ENCODE assay signal across 9 mouse cellular contexts in genomic region chr12:29526236-29526644, GRCm38 (mm10). TPM values are rescaled to one million over a fixed set of nuclear protein-coding genes. Genes with fewer than 3 reads are reported as not detected.
DNase-seq lines count a peak whose midpoint lies in the region; ATAC-seq and TF ChIP-seq lines count a peak whose summit lies in the region.
"Had no signal": no experiment of that assay in that cellular context is flagged by ENCODE, and none has a peak within 500 bp of the region (broad histone marks: within the 10 kb centered on the region; RNA-seq: fewer than 3 reads in every experiment).

No protein-coding gene starts in this region.

- H3K9me3 ChIP-seq in hindbrain, embryonic 15.5 days, result no peaks in the 10 kb centered on the region
- no peaks in the 10 kb centered on the region for H3K9me3 ChIP-seq in neural tube, embryonic 13.5 days
- H3K9me3 ChIP-seq: limb, embryonic 15.5 days had no signal

- peak overlapping the region; percentile 45 for H3K9ac ChIP-seq in hindbrain, embryonic 15.5 days
- peak overlapping the region; percentile 66 for H3K9ac ChIP-seq in neural tube, embryonic 13.5 days
- H3K9ac ChIP-seq: limb, embryonic 15.5 days had no signal

- ATAC-seq in hindbrain, embryonic 15.5 days (ENCODE audit: low FRiP score, low read depth), result peak; percentile 78
- ATAC-seq in neural tube, embryonic 13.5 days (ENCODE audit: low read depth), result peak; percentile 73
- ATAC-seq in erythroblast, adult 5-6 weeks (replicated peaks; ENCODE audit: low FRiP score, poor library complexity, severe bottlenecking), result no peak

- TF ChIP-seq POLR2A in cerebellum, adult 2 months (IDR thresholded peaks at IDR 0.05; ENCODE audit: borderline replicate concordance, insufficient read depth, low read length), result peak; percentile 45; the same call in 1 of the 2 replicates

- H3K4me3 ChIP-seq in cerebellum, adult 2 months (replicated peaks; ENCODE audit: insufficient read depth, low read depth, low read length), result peak overlapping the region; percentile 85
- H3K4me3 ChIP-seq in hindbrain, embryonic 15.5 days, result peak overlapping the region; percentile 23
- peak overlapping the region; percentile 25 for H3K4me3 ChIP-seq in neural tube, embryonic 13.5 days
- H3K4me3 ChIP-seq: limb, embryonic 15.5 days had no signal

- under 1% methylated on average over 6 of the region's 6 CpGs for WGBS in cerebellum, adult 2 months
- WGBS in hindbrain, embryonic 15.5 days, result 3% methylated on average over 6 of the region's 6 CpGs
- WGBS in neural tube, embryonic 13.5 days, result 3% methylated on average over 6 of the region's 6 CpGs

- no peak for TF ChIP-seq CTCF in cerebellum, adult 2 months (IDR thresholded peaks at IDR 0.05; ENCODE audit: borderline replicate concordance, insufficient read depth, low read depth, low read length)

- intact Hi-C loops in heart, postnatal 25 days (cut with DNase I), result no loop called here

- H3K27ac ChIP-seq in cerebellum, adult 2 months (ENCODE audit: insufficient read depth, low read length), result peak overlapping the region; percentile 94
- H3K27ac ChIP-seq in hindbrain, embryonic 15.5 days (replicated peaks), result peak overlapping the region; percentile 98
- peak overlapping the region; percentile 98 for H3K27ac ChIP-seq in neural tube, embryonic 13.5 days (replicated peaks)
- H3K27ac ChIP-seq: limb, embryonic 15.5 days had no signal

- peak overlapping the region; percentile 68 for H3K4me2 ChIP-seq in hindbrain, embryonic 15.5 days
- peak overlapping the region; percentile 64 for H3K4me2 ChIP-seq in neural tube, embryonic 13.5 days

- peaks cover 5% of the 10 kb centered on the region; the same call in 1 of the 2 replicates for H3K4me1 ChIP-seq in cerebellum, adult 2 months (ENCODE audit: control insufficient read depth, insufficient read depth, low read length)
- H3K4me1 ChIP-seq in hindbrain, embryonic 15.5 days (replicated peaks), result peaks cover 14% of the 10 kb centered on the region
- peaks cover 24% of the 10 kb centered on the region for H3K4me1 ChIP-seq in neural tube, embryonic 13.5 days (replicated peaks)

- no peaks in the 10 kb centered on the region for H3K36me3 ChIP-seq in hindbrain, embryonic 15.5 days
- no peaks in the 10 kb centered on the region for H3K36me3 ChIP-seq in neural tube, embryonic 13.5 days
- H3K36me3 ChIP-seq: limb, embryonic 15.5 days had no signal

- H3K27me3 ChIP-seq in cerebellum, adult 2 months (ENCODE audit: control insufficient read depth, insufficient read depth, low read length), result no peaks in the 10 kb centered on the region
- no peaks in the 10 kb centered on the region for H3K27me3 ChIP-seq in hindbrain, embryonic 15.5 days
- H3K27me3 ChIP-seq in neural tube, embryonic 13.5 days, result no peaks in the 10 kb centered on the region

- DNase-seq in cerebellum, adult 2 months, result peak; percentile 74 to 88
- DNase-seq in embryo, embryonic 9.5 days (ENCODE audit: extremely low spot score), result peak; percentile 29
- DNase-seq in heart, postnatal 25 days (ENCODE audit: low spot score), result no peak
- DNase-seq in kidney, adult 11 months, result no peak

RNA-seq across cellular contexts. Expression of gene Myt1l, which starts 1.9 kb away (rescaled TPM):
- polyA plus RNA-seq in cerebellum, adult 2 months (2012; rRNA removed), result 43.8 and 45.3 TPM in 2 replicates
- 233 and 237 TPM in 2 replicates for polyA plus RNA-seq in hindbrain, embryonic 15.5 days (2015; fragmentation: Nextera tagmentation; extraction: Ambion mirVana)
- 170 TPM in 2 replicates for polyA plus RNA-seq in neural tube, embryonic 13.5 days (2015; fragmentation: Nextera tagmentation; extraction: Ambion mirVana)
- not detected for total RNA-seq in heart, postnatal 25 days (2021)
- total RNA-seq in erythroblast, adult 5-6 weeks (2015; ENCODE audit: low replicate concordance), result not detected in 2 replicates
- total RNA-seq in erythroblast, adult 5-6 weeks (2017; ENCODE audit: low replicate concordance), result not detected in 2 replicates
- total RNA-seq: MEL had no signal

Comparison
In these comparisons a context has a peak if more than half of its experiments do, and no peak if none do; other contexts are left out.
1. DNase-seq: peak in cerebellum, adult 2 months (2 of 2) and embryo, embryonic 9.5 days (single experiment); none in heart, postnatal 25 days (single experiment) and kidney, adult 11 months (single experiment).
2. H3K4me3 ChIP-seq: peak in every context shown above with its lines; median percentile 85 in cerebellum, adult 2 months; 25 in neural tube, embryonic 13.5 days; 23 in hindbrain, embryonic 15.5 days.
3. Peak in every context shown above with its lines, with median percentiles within 50 percentile points of each other: H3K27ac ChIP-seq.